Mouse (Mus musculus) layer of hippocampus, postnatal 25 days (tissue): ENCODE measurements at regions not wholly inside any gene's neighbourhood (a gene's known extent, or its start where the extent isn't known, plus 50 kb on each side); places are given as distances from the start of the nearest gene placed in this dataset.
A peak's percentile ranks its signal among the peaks of the same experiment; 100 is the strongest.

Experiments
- DNase-seq, 2 experiments: peaks; one replicate each; pipeline ENCODE4 v3.0.0; 2022; ENCODE audit warnings: mixed read lengths in 2 of 2, low spot score in 1 of 2; ENCODE audit errors: extremely low spot score in 1 of 2

GRCm38 (mm10) chr1:187413881-187414280 lies 194.7 kb upstream of the Esrrg start:
- DNase-seq: no peak

DNA sequence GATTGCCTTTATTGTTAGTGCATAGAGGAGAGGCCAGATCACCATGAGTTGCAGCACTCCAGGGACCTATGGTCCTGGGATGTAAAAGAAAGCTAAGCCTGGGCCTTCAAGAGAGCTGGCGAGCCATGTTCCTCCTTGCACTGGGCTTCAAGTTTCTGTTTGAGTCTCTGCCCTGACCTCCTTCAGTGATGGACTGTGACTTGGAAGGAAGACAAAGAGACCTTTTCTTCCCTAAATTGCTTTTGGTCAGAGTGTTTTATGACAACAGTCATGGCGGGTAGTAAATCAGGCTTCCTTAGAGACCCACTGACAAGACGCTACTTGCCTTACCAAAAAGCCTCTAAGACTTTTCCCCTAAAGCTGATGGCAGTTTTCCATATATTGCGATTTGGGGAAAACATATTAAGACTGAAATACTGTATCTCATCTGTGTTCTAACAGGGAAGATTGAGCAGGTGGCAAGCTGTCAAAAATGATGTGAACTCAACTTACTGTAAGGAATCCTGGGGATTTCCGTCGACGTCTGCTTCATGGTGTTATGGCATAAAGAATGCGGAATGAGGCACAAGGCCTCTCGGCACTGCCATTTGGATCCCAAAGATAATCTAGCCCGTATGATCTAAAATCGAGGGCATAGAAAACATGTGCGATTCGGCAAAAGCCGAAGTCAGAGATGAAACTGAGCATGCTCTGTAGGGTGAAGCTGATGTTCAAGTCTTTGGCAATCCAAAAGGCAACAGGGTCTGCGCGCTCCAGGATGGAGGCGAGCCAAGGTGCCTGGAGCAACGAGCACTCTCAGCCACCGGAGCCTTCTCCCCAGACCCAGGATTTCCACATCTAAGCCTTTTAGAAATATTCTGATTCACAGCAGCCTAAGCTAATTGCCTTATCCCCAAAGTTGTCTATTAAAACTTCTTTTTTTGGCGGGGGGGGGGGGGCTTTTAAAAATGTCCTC lies 190.1 kb upstream of the Esrrg start:
- DNase-seq: no peak

- DNase-seq: no peak
These were observed 179.9 kb upstream of the Esrrg start for GRCm38 (mm10) chr1:187428536-187429215.

- no peak for DNase-seq
These were observed 174.6 kb upstream of the Esrrg start for GRCm38 (mm10) chr1:187433716-187434634.

DNA sequence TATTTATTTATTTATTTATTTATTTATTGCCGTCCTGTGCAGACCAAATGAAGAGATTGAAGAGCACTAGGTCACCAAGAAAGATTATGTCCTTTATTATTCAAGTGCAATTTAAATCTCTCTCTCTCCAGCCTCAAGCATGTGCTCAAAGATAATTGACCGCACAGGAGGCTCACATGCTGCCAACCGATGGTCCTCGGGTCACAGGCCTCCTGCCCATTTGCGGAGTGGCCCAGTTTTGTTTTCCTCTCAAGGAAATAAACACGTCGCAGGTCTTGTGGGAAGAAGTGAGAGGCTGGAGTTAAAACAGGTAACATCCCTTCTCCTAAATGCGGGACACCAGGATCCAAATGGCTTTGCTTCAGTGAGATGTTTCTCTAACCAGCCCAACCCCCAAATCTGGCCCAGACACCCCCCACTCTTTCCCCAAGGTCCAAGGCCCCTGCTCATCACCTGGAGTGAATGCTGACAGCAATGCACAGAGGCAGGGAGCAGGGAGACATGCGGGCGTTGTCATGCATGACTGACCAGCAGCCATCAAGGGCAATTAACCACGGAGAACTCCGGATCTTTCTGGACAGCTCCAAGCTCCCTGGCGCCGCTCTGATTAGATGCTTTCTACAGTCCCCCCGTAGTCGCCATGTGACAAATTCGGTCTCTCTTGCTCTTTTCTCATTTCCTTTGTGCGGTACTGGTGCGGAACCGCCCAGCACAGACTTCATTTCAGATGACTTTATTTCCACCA lies 169.2 kb upstream of the Esrrg start:
- no peak for DNase-seq

DNA sequence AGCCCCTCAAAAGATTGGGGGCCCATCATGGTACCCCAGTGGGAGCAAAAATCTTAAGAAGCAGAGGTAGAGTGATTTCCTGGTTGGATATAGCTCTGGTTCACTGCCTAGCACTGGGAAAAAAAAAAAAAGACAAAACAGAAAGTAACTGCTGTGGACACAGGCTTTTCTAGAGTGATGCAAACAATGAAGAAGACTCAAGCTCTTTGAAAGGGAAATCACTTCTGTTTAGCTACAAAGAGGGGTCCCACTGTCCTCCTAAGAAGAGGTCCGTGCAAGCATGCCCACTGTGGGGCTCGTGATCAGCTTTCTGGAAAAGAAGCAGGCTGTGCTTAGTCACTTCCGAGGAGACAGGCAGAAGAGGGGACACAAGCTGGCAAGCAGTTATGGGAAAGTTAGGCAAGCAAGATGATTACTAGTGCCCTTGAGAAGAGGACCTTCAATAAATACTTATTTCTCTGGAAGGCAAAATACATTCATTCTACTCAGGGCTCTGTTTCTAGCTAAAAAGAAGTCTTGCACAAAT lies 166.9 kb upstream of the Esrrg start:
- no peak for DNase-seq

- peak in 1 of 2 experiments; percentile 11 for DNase-seq
These were observed 162.1 kb upstream of the Esrrg start for GRCm38 (mm10) chr1:187446511-187446910.

DNA sequence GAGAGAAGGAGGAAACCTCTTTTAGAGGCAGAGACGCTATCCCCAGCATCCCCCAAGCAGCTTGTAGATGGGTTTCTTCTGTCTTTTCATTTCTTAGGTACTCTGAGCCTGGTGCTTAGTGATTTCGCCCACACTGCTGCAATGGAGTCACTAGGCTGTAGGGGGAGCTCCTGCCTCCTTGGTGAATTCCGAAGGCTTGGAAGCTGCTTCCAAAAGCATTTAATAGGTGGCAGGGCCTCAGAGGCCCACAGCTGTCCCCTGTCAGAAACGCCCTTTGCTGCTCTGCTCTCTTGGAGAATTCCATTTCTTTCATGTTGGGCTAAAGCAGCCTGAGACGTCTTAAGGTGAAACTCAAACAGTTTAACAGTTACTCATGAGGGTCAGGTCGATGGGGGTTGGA lies 160.4 kb upstream of the Esrrg start:
- peak; percentile 43 to 76 for DNase-seq

GRCm38 (mm10) chr1:187450106-187450505 lies 158.5 kb upstream of the Esrrg start:
- no peak for DNase-seq

DNA sequence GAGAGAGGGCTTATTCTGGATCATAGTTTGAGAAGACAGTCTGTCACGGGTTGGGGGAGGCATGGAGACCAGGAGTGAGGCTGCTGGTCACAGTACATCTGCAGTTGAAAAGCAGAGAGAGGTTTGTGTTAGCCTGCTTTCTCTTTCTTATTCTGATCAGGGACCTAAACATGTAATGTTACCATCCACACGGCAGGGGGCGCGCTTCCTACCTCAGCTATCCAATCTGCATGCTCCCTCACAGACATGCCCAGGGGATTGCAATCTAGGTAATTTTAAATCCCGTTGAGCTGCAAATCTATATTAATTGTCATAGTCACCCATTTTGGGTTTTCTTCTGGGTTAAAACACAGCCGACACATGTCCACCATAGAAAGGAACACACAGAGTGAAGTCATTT lies 156.4 kb upstream of the Esrrg start:
- peak; percentile 13 to 64 for DNase-seq

DNA sequence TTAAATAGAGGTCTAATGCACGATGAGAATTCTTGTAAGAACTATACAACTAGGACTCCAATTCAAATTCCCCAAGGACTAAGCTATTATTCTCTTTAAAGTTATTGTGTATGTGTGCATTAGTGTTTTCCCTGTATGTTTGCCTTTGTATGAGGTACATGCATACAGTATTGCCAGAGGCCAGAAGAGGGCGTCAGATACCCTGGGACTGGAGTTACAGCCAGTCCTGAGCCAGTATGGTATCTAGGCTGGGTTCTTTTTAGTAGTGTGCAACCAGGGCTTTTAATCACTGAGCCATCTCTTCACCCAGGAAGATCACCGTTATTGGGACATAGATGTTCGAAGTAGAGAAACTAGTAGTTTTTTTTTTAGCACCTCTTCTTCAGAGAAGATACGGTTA lies 154.2 kb upstream of the Esrrg start:
- peak in 1 of 2 experiments; percentile 12 for DNase-seq

- DNase-seq: no peak
These were observed 123.8 kb upstream of the Esrrg start for GRCm38 (mm10) chr1:187484821-187485220.

DNA sequence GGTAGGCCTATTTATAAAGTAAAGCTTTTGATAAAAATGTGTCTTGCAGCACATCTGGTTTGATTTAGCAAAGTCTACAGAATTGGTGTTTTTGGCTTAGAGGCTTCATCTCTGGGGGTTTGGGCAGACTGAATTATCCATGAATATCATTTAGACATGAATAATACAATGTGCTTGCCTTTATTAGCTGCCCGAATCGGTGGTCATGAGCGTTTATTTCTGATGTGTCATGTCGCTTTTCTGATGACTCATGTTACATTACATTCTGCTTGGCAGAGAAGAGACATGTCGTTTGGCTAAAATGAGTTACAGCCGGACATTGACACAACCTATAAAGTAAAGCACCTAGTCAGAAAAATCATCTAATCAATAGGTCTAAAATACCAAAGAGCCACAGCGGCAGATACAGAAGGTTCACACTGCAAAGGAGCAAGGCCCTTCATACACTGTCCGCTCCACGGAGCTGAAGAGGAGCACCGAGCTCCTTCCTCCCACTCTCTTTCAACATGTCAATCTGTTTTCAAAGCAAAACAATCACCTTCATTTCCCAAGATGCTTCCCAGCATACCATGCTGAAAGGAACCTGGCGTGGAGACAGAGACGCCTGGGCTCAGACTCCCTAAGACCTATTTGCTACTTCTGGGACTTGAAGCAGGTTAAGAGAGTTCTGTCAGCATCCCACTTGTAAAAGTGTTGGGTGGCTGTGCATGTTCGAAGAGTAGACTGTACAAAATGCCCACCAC lies 120.5 kb upstream of the Esrrg start:
- no peak for DNase-seq

GRCm38 (mm10) chr1:187489452-187489851 lies 119.1 kb upstream of the Esrrg start:
- DNase-seq: no peak

GRCm38 (mm10) chr1:187505368-187505767 lies 103.2 kb upstream of the Esrrg start:
- DNase-seq: no peak

DNA sequence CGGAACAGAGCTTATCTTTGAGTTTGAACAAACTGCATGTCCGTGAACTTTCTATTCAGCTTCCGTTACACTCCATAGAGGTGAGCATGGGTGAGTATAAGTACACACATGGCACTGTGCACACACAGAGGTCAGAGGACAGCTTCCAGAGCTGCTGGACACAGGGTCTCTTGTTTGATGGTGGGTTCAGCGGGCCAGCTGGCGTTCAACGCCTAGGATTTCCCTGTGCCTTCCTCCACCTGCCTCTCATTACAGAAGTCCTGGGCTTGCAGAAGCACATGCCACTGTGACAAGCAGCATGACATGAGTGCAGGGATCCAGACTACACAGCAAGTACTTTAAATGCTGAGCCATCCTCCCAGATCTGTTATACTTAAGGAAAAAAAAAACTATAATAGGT lies 101.4 kb upstream of the Esrrg start:
- no peak for DNase-seq

DNA sequence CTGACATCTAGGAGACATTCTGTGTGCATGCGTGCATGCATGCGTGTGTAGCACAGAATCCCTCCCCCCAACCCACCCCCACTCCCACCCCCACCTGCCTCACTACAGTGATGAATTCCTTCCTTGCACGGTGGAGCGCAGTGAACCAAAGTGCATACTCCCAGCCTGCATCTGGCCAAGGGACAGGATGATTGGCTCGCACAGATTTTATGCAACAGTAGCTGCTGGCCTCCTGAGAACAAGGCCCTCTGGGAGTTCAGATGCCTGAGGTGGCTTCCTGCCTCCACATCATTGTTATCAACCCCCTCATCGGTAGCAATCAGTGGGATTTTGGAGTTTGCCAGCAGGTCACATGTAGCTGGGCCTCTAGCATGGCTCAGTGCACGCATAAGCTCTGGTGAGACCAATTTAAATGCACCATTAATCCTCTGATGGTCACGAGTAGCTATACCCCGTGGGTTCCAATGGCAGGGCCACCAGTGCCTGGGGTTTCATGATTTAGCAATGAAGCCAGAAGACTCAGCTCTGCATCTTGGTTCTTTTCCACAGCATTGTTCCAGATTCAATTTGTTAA lies 77.2 kb upstream of the Esrrg start:
- DNase-seq: no peak

DNA sequence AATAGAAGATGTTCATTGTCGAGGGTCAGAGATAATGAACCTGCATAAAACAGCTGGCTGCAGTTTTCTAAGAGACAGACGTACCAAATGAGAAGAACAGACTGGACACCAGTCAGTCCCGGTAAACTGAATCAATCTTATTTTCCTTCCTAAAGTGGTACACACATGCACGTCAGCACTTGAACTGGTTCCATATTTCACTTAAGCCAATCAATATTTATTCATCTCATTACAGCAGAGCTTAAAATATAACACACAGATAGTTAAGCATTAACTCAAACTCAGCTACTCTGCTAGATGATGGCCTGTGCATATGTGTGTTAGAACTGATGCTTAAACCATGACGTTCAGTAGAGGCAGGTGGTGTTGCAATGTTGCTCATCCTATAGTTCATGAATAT lies 72.3 kb upstream of the Esrrg start:
- no peak for DNase-seq

GRCm38 (mm10) chr1:187556718-187557117 lies 51.9 kb upstream of the Esrrg start:
- no peak for DNase-seq
